Mouse (Mus musculus): ENCODE results near the gene Smarcal1. TPM values are rescaled to one million over a fixed set of nuclear protein-coding genes. Genes with fewer than 3 reads are reported as not detected.

Smarcal1 gene
- polyA plus RNA-seq, 1 experiment from 2014 or later: 31.2 TPM

GRCm38 (mm10) chr1:72593340-72593951, 10.4 kb downstream of the Smarcal1 start:
- Histone ChIP-seq H3K9ac (no peak overlapping the region), H3K27ac (no peak overlapping the region; the same call in 1 of the 2 replicates), H3K27me3 (no peaks in the 10 kb centered on the region), H3K36me3 (peaks cover 80% of the 10 kb centered on the region), H3K4me1 (no peaks in the 10 kb centered on the region), H3K4me3 (no peak overlapping the region), H3K9me3 (replicated peaks) (no peaks in the 10 kb centered on the region), H3K4me2 (replicated peaks) (no peak overlapping the region)
- 81% methylated on average over 20 of the region's 20 CpGs for WGBS
- 0 out of 2 replicates have a peak, but pooled peaks have one; percentile 43 for ATAC-seq (ENCODE audit: low FRiP score)

GRCm38 (mm10) chr1:72595686-72596085, 12.6 kb downstream of the Smarcal1 start:
- no peak overlapping the region for H3K27ac ChIP-seq
- H3K9ac ChIP-seq: no peak overlapping the region
- no peak overlapping the region for H3K4me2 ChIP-seq (replicated peaks)
- no peaks in the 10 kb centered on the region for H3K27me3 ChIP-seq
- H3K4me1 ChIP-seq: no peaks in the 10 kb centered on the region; the same call in 1 of the 2 replicates
- no peak overlapping the region for H3K4me3 ChIP-seq
- WGBS: 93% methylated on average over 12 of the region's 12 CpGs
- ATAC-seq (ENCODE audit: low FRiP score): no peak
- H3K9me3 ChIP-seq (replicated peaks): no peaks in the 10 kb centered on the region
- H3K36me3 ChIP-seq: peaks cover 83% of the 10 kb centered on the region

- no peaks in the 10 kb centered on the region for H3K27me3 ChIP-seq
- H3K4me3 ChIP-seq: no peak overlapping the region
- no peak overlapping the region; the same call in 1 of the 2 replicates for H3K9ac ChIP-seq
- H3K27ac ChIP-seq: no peak overlapping the region
- no peaks in the 10 kb centered on the region for H3K9me3 ChIP-seq (replicated peaks)
- no peaks in the 10 kb centered on the region; the same call in 1 of the 2 replicates for H3K4me1 ChIP-seq
- peaks cover 83% of the 10 kb centered on the region for H3K36me3 ChIP-seq
- H3K4me2 ChIP-seq (replicated peaks): no peak overlapping the region
- 89% methylated on average over 5 of the region's 5 CpGs for WGBS
- ATAC-seq (ENCODE audit: low FRiP score): no peak
Observed at GRCm38 (mm10) chr1:72596231-72596630, 13.2 kb downstream of the Smarcal1 start.

GRCm38 (mm10) chr1:72599146-72600101, 16.4 kb downstream of the Smarcal1 start:
- WGBS: 74% methylated on average over 21 of the region's 21 CpGs
- Histone ChIP-seq H3K9ac (no peak overlapping the region), H3K4me3 (no peak overlapping the region), H3K27me3 (no peaks in the 10 kb centered on the region), H3K27ac (no peak overlapping the region), H3K4me1 (no peaks in the 10 kb centered on the region; the same call in 1 of the 2 replicates), H3K4me2 (replicated peaks) (no peak overlapping the region), H3K9me3 (replicated peaks) (no peaks in the 10 kb centered on the region), H3K36me3 (peaks cover 76% of the 10 kb centered on the region)
- ATAC-seq (ENCODE audit: low FRiP score): no peak

- Histone ChIP-seq H3K9me3 (replicated peaks) (no peaks in the 10 kb centered on the region), H3K36me3 (peaks cover 66% of the 10 kb centered on the region), H3K4me3 (no peak overlapping the region), H3K4me2 (replicated peaks) (no peak overlapping the region), H3K27ac (no peak overlapping the region), H3K9ac (0 out of 2 replicates have a peak overlapping the region, but pooled peaks have one; percentile 8), H3K27me3 (no peaks in the 10 kb centered on the region), H3K4me1 (no peaks in the 10 kb centered on the region; the same call in 1 of the 2 replicates)
- no peak for ATAC-seq (ENCODE audit: low FRiP score)
- WGBS: 94% methylated on average over 5 of the region's 5 CpGs
Observed at GRCm38 (mm10) chr1:72600778-72601177, 17.7 kb downstream of the Smarcal1 start.

- Histone ChIP-seq H3K9me3 (replicated peaks) (no peaks in the 10 kb centered on the region), H3K27ac (no peak overlapping the region), H3K27me3 (no peaks in the 10 kb centered on the region), H3K4me2 (replicated peaks) (no peak overlapping the region), H3K36me3 (peaks cover 62% of the 10 kb centered on the region), H3K4me3 (no peak overlapping the region), H3K4me1 (peaks cover 4% of the 10 kb centered on the region; the same call in 1 of the 2 replicates), H3K9ac (0 out of 2 replicates have a peak overlapping the region, but pooled peaks have one; percentile 8)
- no peak for ATAC-seq (ENCODE audit: low FRiP score)
- 93% methylated on average over 7 of the region's 7 CpGs for WGBS
Observed at GRCm38 (mm10) chr1:72601233-72601632, 18.2 kb downstream of the Smarcal1 start.

- Histone ChIP-seq H3K36me3 (peaks cover 54% of the 10 kb centered on the region), H3K27me3 (no peaks in the 10 kb centered on the region), H3K27ac (no peak overlapping the region), H3K4me3 (no peak overlapping the region), H3K9me3 (replicated peaks) (no peaks in the 10 kb centered on the region), H3K4me1 (peaks cover 5% of the 10 kb centered on the region; the same call in 1 of the 2 replicates), H3K9ac (no peak overlapping the region), H3K4me2 (replicated peaks) (no peak overlapping the region)
- WGBS: 85% methylated on average over 5 of the region's 5 CpGs
- ATAC-seq (ENCODE audit: low FRiP score): no peak
Observed at GRCm38 (mm10) chr1:72602186-72602585, 19.1 kb downstream of the Smarcal1 start.

- no peak for ATAC-seq (ENCODE audit: low FRiP score)
- WGBS: 92% methylated on average over 5 of the region's 5 CpGs
- Histone ChIP-seq H3K9me3 (replicated peaks) (no peaks in the 10 kb centered on the region), H3K4me1 (peaks cover 5% of the 10 kb centered on the region; the same call in 1 of the 2 replicates), H3K9ac (no peak overlapping the region), H3K4me3 (no peak overlapping the region), H3K27me3 (no peaks in the 10 kb centered on the region), H3K4me2 (replicated peaks) (no peak overlapping the region), H3K27ac (no peak overlapping the region), H3K36me3 (peaks cover 54% of the 10 kb centered on the region)
Observed at GRCm38 (mm10) chr1:72602803-72603202, 19.8 kb downstream of the Smarcal1 start.

GRCm38 (mm10) chr1:72606186-72606673, 23.2 kb downstream of the Smarcal1 start:
- 62% methylated on average over 12 of the region's 12 CpGs for WGBS
- H3K4me2 ChIP-seq (replicated peaks): no peak overlapping the region
- no peak overlapping the region for H3K9ac ChIP-seq
- H3K4me3 ChIP-seq: no peak overlapping the region
- H3K27me3 ChIP-seq: no peaks in the 10 kb centered on the region
- H3K27ac ChIP-seq: no peak overlapping the region
- H3K4me1 ChIP-seq: 0 out of 2 replicates have a peak, but pooled peaks cover 9% of the 10 kb centered on the region
- no peaks in the 10 kb centered on the region for H3K9me3 ChIP-seq (replicated peaks)
- peaks cover 35% of the 10 kb centered on the region for H3K36me3 ChIP-seq
- ATAC-seq (ENCODE audit: low FRiP score): peak; percentile 27; the same call in 1 of the 2 replicates

GRCm38 (mm10) chr1:72609129-72609528, 26.1 kb downstream of the Smarcal1 start:
- WGBS: 71% methylated on average over 10 of the region's 10 CpGs
- Histone ChIP-seq H3K4me1 (0 out of 2 replicates have a peak, but pooled peaks cover 9% of the 10 kb centered on the region), H3K27ac (no peak overlapping the region), H3K4me3 (no peak overlapping the region), H3K4me2 (replicated peaks) (no peak overlapping the region), H3K9me3 (replicated peaks) (no peaks in the 10 kb centered on the region), H3K36me3 (peaks cover 45% of the 10 kb centered on the region), H3K27me3 (no peaks in the 10 kb centered on the region), H3K9ac (no peak overlapping the region)
- ATAC-seq (ENCODE audit: low FRiP score): no peak

- H3K9me3 ChIP-seq (replicated peaks): no peaks in the 10 kb centered on the region
- H3K27ac ChIP-seq: peak overlapping the region; percentile 37
- 67% methylated on average over 23 of the region's 23 CpGs for WGBS
- H3K27me3 ChIP-seq: no peaks in the 10 kb centered on the region
- ATAC-seq (ENCODE audit: low FRiP score): peak; percentile 68
- H3K4me3 ChIP-seq: no peak overlapping the region
- H3K9ac ChIP-seq: no peak overlapping the region
- peaks cover 54% of the 10 kb centered on the region for H3K36me3 ChIP-seq
- H3K4me1 ChIP-seq: 0 out of 2 replicates have a peak, but pooled peaks cover 9% of the 10 kb centered on the region
- H3K4me2 ChIP-seq (replicated peaks): no peak overlapping the region
Observed at GRCm38 (mm10) chr1:72609887-72610877, 27.1 kb downstream of the Smarcal1 start.

Data from hindbrain, embryonic 12.5 days (tissue).